ENCODE assay signal across 16 mouse cellular contexts in the genomic region with DNA sequence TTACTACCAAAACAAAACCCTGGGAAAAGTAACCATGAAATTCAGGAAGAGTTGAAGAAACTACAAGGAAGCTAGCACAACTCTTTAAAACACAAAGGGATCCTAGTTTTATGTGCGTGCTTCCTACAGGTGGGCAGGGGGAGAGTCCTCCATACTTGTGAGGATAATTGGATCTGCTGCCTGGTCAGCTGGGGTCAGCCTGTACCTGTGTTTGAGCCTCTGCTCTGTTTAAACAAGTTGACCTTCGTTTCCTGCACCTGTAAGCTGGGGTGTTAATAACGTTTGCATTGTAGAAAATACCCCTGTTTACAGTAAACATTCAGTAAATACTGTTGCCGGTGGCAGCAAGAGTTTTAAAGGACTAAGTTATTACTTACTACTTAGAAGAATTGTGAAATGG.
"Had no signal": no experiment of that assay in that cellular context is flagged by ENCODE, and none has a peak within 500 bp of the region (broad histone marks: within the 10 kb centered on the region; RNA-seq: fewer than 3 reads in every experiment).

No protein-coding gene starts in this region.

- ATAC-seq: lung, postnatal 0 days; midbrain, embryonic 13.5 days; midbrain, embryonic 15.5 days had no signal

- DNase-seq: lung, adult 2 months; lung, postnatal 14 days; lung, postnatal 36 days; right cerebral cortex, postnatal 14 days; spleen, adult 18-20 months; thymus, adult 18-20 months; thymus, postnatal 14 days; thymus, postnatal 36 days had no signal

- H3K27ac ChIP-seq: lung, embryonic 15.5 days; macrophage; midbrain, embryonic 13.5 days; midbrain, embryonic 15.5 days; neural tube, embryonic 12.5 days had no signal

- H3K4me3 ChIP-seq: lung, embryonic 15.5 days; megakaryocyte, embryonic 14.5 days; midbrain, embryonic 13.5 days; midbrain, embryonic 15.5 days; neural tube, embryonic 12.5 days had no signal

- H3K4me2 ChIP-seq: lung, embryonic 15.5 days; midbrain, embryonic 11.5 days; midbrain, embryonic 13.5 days; midbrain, embryonic 15.5 days; neural tube, embryonic 12.5 days had no signal

- H3K9ac ChIP-seq: lung, embryonic 15.5 days; midbrain, embryonic 13.5 days; midbrain, embryonic 15.5 days; neural tube, embryonic 12.5 days had no signal

- H3K4me1 ChIP-seq: lung, embryonic 15.5 days; midbrain, embryonic 15.5 days had no signal

- H3K9me3 ChIP-seq: lung, embryonic 15.5 days; megakaryocyte, embryonic 14.5 days; midbrain, embryonic 13.5 days; midbrain, embryonic 15.5 days; neural tube, embryonic 12.5 days had no signal

- H3K27me3 ChIP-seq: lung, embryonic 15.5 days; megakaryocyte, embryonic 14.5 days; midbrain, embryonic 13.5 days; midbrain, embryonic 15.5 days; neural tube, embryonic 12.5 days had no signal
